Mouse (Mus musculus) erythroblast, embryonic 14.5 days (primary cell): ENCODE data around the gene Tbc1d10c. TPM values are rescaled to one million over a fixed set of nuclear protein-coding genes. Genes with fewer than 3 reads are reported as not detected.

Source experiments
- H3K27me3 ChIP-seq: 2 replicates; pipeline ENCODE4 v1.6.1; 2012; ENCODE audit warnings: inconsistent platforms; ENCODE audit not compliant: control insufficient read depth
- H3K36me3 ChIP-seq: 2 replicates; pipeline ENCODE4 v1.6.1; 2012; ENCODE audit warnings: mild to moderate bottlenecking, inconsistent platforms; ENCODE audit not compliant: control insufficient read depth
- H3K4me1 ChIP-seq: 2 replicates; pipeline ENCODE4 v1.6.1; 2012; ENCODE audit warnings: inconsistent platforms; ENCODE audit not compliant: control insufficient read depth
- H3K4me3 ChIP-seq: replicated peaks from 2 replicates; pipeline ENCODE3; 2012; ENCODE audit warnings: moderate library complexity, mild to moderate bottlenecking, inconsistent platforms
- H3K9me3 ChIP-seq: 2 replicates; pipeline ENCODE4 v1.6.1; 2012; ENCODE audit warnings: low read length, inconsistent platforms, mixed read lengths; ENCODE audit not compliant: control insufficient read depth
- GATA1 ChIP-seq: IDR thresholded peaks from 2 replicates; pipeline ENCODE4 v1.6.1; 2012; ENCODE audit warnings: low read length, inconsistent platforms, mixed read lengths
- TAL1 ChIP-seq: IDR thresholded peaks from 3 replicates; pipeline ENCODE4 v1.6.1; 2012; ENCODE audit warnings: low read length, inconsistent platforms, mixed read lengths
- polyA plus RNA-seq: library from polyadenylated mRNA; stranded (reverse); fragments of >175 nt; gene quantifications from 2 replicates; pipeline ENCODE4 v1.2.3, GENCODE M21; 2012

The Tbc1d10c gene
- polyA plus RNA-seq, 1 experiment, result 0.18 TPM

GRCm38 (mm10) chr19:4150567-4151487, 40.3 kb downstream of the Tbc1d10c start:
- peaks cover 53% of the 10 kb centered on the region for H3K4me1 ChIP-seq
- peaks cover 48% of the 10 kb centered on the region for H3K36me3 ChIP-seq
- no peak for TF ChIP-seq GATA1
- TF ChIP-seq TAL1, result no peak
- H3K27me3 ChIP-seq, result no peaks in the 10 kb centered on the region
- H3K4me3 ChIP-seq, result no peak overlapping the region
- peaks cover 4% of the 10 kb centered on the region for H3K9me3 ChIP-seq

- Histone ChIP-seq H3K27me3 (no peaks in the 10 kb centered on the region), H3K4me1 (peaks cover 50% of the 10 kb centered on the region), H3K4me3 (no peak overlapping the region), H3K9me3 (peaks cover 6% of the 10 kb centered on the region), H3K36me3 (peaks cover 39% of the 10 kb centered on the region)
- no peak for TF ChIP-seq GATA1
Observed at GRCm38 (mm10) chr19:4149764-4150461, 41.2 kb downstream of the Tbc1d10c start.

GRCm38 (mm10) chr19:4149283-4149682, 41.8 kb downstream of the Tbc1d10c start:
- no peaks in the 10 kb centered on the region for H3K27me3 ChIP-seq
- TF ChIP-seq TAL1, result no peak
- TF ChIP-seq GATA1, result no peak
- peaks cover 44% of the 10 kb centered on the region for H3K4me1 ChIP-seq
- peaks cover 39% of the 10 kb centered on the region for H3K36me3 ChIP-seq
- H3K9me3 ChIP-seq, result peaks cover 6% of the 10 kb centered on the region
- H3K4me3 ChIP-seq, result peak overlapping the region; percentile 79

- H3K4me1 ChIP-seq, result peaks cover 43% of the 10 kb centered on the region
- peaks cover 6% of the 10 kb centered on the region for H3K9me3 ChIP-seq
- peaks cover 39% of the 10 kb centered on the region for H3K36me3 ChIP-seq
- H3K27me3 ChIP-seq, result no peaks in the 10 kb centered on the region
- peak overlapping the region; percentile 79 for H3K4me3 ChIP-seq
- TF ChIP-seq TAL1, result no peak
- TF ChIP-seq GATA1, result no peak
Observed at GRCm38 (mm10) chr19:4148819-4149218, 42.3 kb downstream of the Tbc1d10c start.

- peaks cover 41% of the 10 kb centered on the region for H3K4me1 ChIP-seq
- no peak for TF ChIP-seq GATA1
- no peak for TF ChIP-seq TAL1
- H3K27me3 ChIP-seq, result no peaks in the 10 kb centered on the region
- peaks cover 36% of the 10 kb centered on the region for H3K36me3 ChIP-seq
- peak within 1 kb of the TSS; percentile 79 for H3K4me3 ChIP-seq
- H3K9me3 ChIP-seq, result peaks cover 6% of the 10 kb centered on the region
Observed at GRCm38 (mm10) chr19:4148491-4148806, 42.6 kb downstream of the Tbc1d10c start, which contains the start of gene Coro1b. Gene Coro1b (plus strand): TSS chr19:4148619.

- H3K4me1 ChIP-seq, result peaks cover 41% of the 10 kb centered on the region
- peak overlapping the region; percentile 79 for H3K4me3 ChIP-seq
- peaks cover 1% of the 10 kb centered on the region; the same call in 1 of the 2 replicates for H3K27me3 ChIP-seq
- TF ChIP-seq GATA1, result no peak
- TF ChIP-seq TAL1, result no peak
- H3K9me3 ChIP-seq, result peaks cover 6% of the 10 kb centered on the region
- H3K36me3 ChIP-seq, result peaks cover 30% of the 10 kb centered on the region
Observed at GRCm38 (mm10) chr19:4147782-4148490, 43.1 kb downstream of the Tbc1d10c start.

GRCm38 (mm10) chr19:4147022-4147405, 44.1 kb downstream of the Tbc1d10c start:
- TF ChIP-seq TAL1 (no peak), GATA1 (no peak)
- peaks cover 5% of the 10 kb centered on the region for H3K27me3 ChIP-seq
- no peak overlapping the region for H3K4me3 ChIP-seq
- H3K4me1 ChIP-seq, result peaks cover 41% of the 10 kb centered on the region
- peaks cover 23% of the 10 kb centered on the region for H3K36me3 ChIP-seq
- H3K9me3 ChIP-seq, result peaks cover 6% of the 10 kb centered on the region

GRCm38 (mm10) chr19:4146366-4147021, 44.6 kb downstream of the Tbc1d10c start:
- H3K4me3 ChIP-seq, result no peak overlapping the region
- H3K4me1 ChIP-seq, result peaks cover 39% of the 10 kb centered on the region
- TF ChIP-seq GATA1, result no peak
- TF ChIP-seq TAL1, result no peak
- peaks cover 20% of the 10 kb centered on the region for H3K36me3 ChIP-seq
- H3K9me3 ChIP-seq, result peaks cover 6% of the 10 kb centered on the region
- peaks cover 5% of the 10 kb centered on the region for H3K27me3 ChIP-seq
